9 mouse cellular contexts compared by ENCODE assay signal in genomic region chr1:98350095-98350549, GRCm38 (mm10).
A peak's percentile ranks its signal among the peaks of the same experiment; 100 is the strongest.
DNase-seq lines count a peak whose midpoint lies in the region; ATAC-seq and TF ChIP-seq lines count a peak whose summit lies in the region.
"Had no signal": no experiment of that assay in that cellular context is flagged by ENCODE, and none has a peak within 500 bp of the region (broad histone marks: within the 10 kb centered on the region; RNA-seq: fewer than 3 reads in every experiment).

No protein-coding gene starts in this region.

- DNase-seq in cerebellum, adult 8-10 months: peak; percentile 4
- DNase-seq in cerebellum, adult 11-12 months: no peak
- no peak for DNase-seq in liver, embryonic 14.5 days (ENCODE audit: low read depth in 3 of 3, low spot score in 3 of 3)
- DNase-seq in liver: no peak
- DNase-seq in forebrain, postnatal 0 days: peak; percentile 87
- DNase-seq in lung, postnatal 0 days (ENCODE audit: low spot score): peak; percentile 59

- H3K27ac ChIP-seq in liver, embryonic 14.5 days: no peak overlapping the region
- peak overlapping the region; percentile 2 for H3K27ac ChIP-seq in forebrain, postnatal 0 days (ENCODE audit: low read depth, low read length)
- H3K27ac ChIP-seq in lung, postnatal 0 days (ENCODE audit: low read length): no peak overlapping the region
- H3K27ac ChIP-seq in kidney, embryonic 16.5 days (ENCODE audit: low read length): no peak overlapping the region

- no peak for ATAC-seq in liver, embryonic 14.5 days (ENCODE audit: insufficient read depth)
- peak; percentile 91 for ATAC-seq in forebrain, postnatal 0 days
- no peak for ATAC-seq in lung, postnatal 0 days
- ATAC-seq in megakaryocyte-erythroid progenitor cell, adult 5-6 weeks (replicated peaks; ENCODE audit: low FRiP score, low TSS enrichment, poor library complexity, severe bottlenecking): no peak
- ATAC-seq in kidney, embryonic 16.5 days (ENCODE audit: low FRiP score, low TSS enrichment): no peak

- WGBS in liver, embryonic 14.5 days (ENCODE audit: insufficient replicate concordance): 35% methylated on average over 4 of the region's 4 CpGs
- 15% methylated on average over 4 of the region's 4 CpGs for WGBS in forebrain, postnatal 0 days
- WGBS in lung, postnatal 0 days: 26% methylated on average over 4 of the region's 4 CpGs
- WGBS in kidney, embryonic 16.5 days: 35% methylated on average over 4 of the region's 4 CpGs

- TF ChIP-seq EP300 in liver, embryonic 14.5 days (IDR thresholded peaks at IDR 0.05; ENCODE audit: low read depth): no peak
- TF ChIP-seq EP300 in lung, postnatal 0 days (IDR thresholded peaks at IDR 0.05): no peak

- H3K27me3 ChIP-seq in liver, embryonic 14.5 days (ENCODE audit: control insufficient read depth, insufficient read depth, low read length): no peaks in the 10 kb centered on the region
- H3K27me3 ChIP-seq in forebrain, postnatal 0 days (ENCODE audit: insufficient read depth, low read length): no peaks in the 10 kb centered on the region
- H3K27me3 ChIP-seq in lung, postnatal 0 days (replicated peaks; ENCODE audit: insufficient read depth, low read length): no peaks in the 10 kb centered on the region
- H3K27me3 ChIP-seq in kidney, embryonic 16.5 days (ENCODE audit: insufficient read depth, low read length): no peaks in the 10 kb centered on the region
- H3K27me3 ChIP-seq: CH12.LX had no signal

- H3K9ac ChIP-seq in liver, embryonic 14.5 days (replicated peaks): no peak overlapping the region
- H3K9ac ChIP-seq in forebrain, postnatal 0 days: no peak overlapping the region
- no peak overlapping the region for H3K9ac ChIP-seq in lung, postnatal 0 days (replicated peaks; ENCODE audit: low read depth)
- no peak overlapping the region for H3K9ac ChIP-seq in kidney, embryonic 16.5 days (replicated peaks; ENCODE audit: low read length)

- no peaks in the 10 kb centered on the region for H3K9me3 ChIP-seq in liver, embryonic 14.5 days (ENCODE audit: control insufficient read depth, low read length)
- no peaks in the 10 kb centered on the region for H3K9me3 ChIP-seq in forebrain, postnatal 0 days (ENCODE audit: low read length)
- H3K9me3 ChIP-seq in lung, postnatal 0 days (ENCODE audit: low read length): no peaks in the 10 kb centered on the region
- H3K9me3 ChIP-seq in kidney, embryonic 16.5 days (ENCODE audit: low read length): no peaks in the 10 kb centered on the region

- no peaks in the 10 kb centered on the region for H3K4me1 ChIP-seq in liver, embryonic 14.5 days (replicated peaks; ENCODE audit: control insufficient read depth in 2 of 2, insufficient read depth in 2 of 2, low read length in 1 of 2)
- no peaks in the 10 kb centered on the region for H3K4me1 ChIP-seq in forebrain, postnatal 0 days (ENCODE audit: insufficient read depth)
- H3K4me1 ChIP-seq in lung, postnatal 0 days (ENCODE audit: insufficient read depth, low read depth, low read length): no peaks in the 10 kb centered on the region
- H3K4me1 ChIP-seq in kidney, embryonic 16.5 days (ENCODE audit: insufficient read depth, low read length): no peaks in the 10 kb centered on the region

- peak; percentile 24; the same call in 1 of the 2 replicates for TF ChIP-seq CTCF in liver, embryonic 14.5 days (IDR thresholded peaks at IDR 0.05; ENCODE audit: low read depth)
- TF ChIP-seq CTCF in forebrain, postnatal 0 days (IDR thresholded peaks at IDR 0.05; ENCODE audit: low read depth): peak; percentile 75
- TF ChIP-seq CTCF in lung, postnatal 0 days (IDR thresholded peaks at IDR 0.05): peak; percentile 65

- H3K4me3 ChIP-seq in liver, embryonic 14.5 days (ENCODE audit: insufficient read depth in 1 of 2, low read depth in 2 of 2, low read length in 2 of 2): no peak overlapping the region
- no peak overlapping the region for H3K4me3 ChIP-seq in forebrain, postnatal 0 days (ENCODE audit: low read depth, low read length)
- no peak overlapping the region for H3K4me3 ChIP-seq in lung, postnatal 0 days (ENCODE audit: low read depth, low read length)
- no peak overlapping the region for H3K4me3 ChIP-seq in kidney, embryonic 16.5 days (ENCODE audit: low read length)

- no peak overlapping the region for H3K4me2 ChIP-seq in liver, embryonic 14.5 days (ENCODE audit: low read depth)
- H3K4me2 ChIP-seq in forebrain, postnatal 0 days (ENCODE audit: low read depth): no peak overlapping the region
- H3K4me2 ChIP-seq in lung, postnatal 0 days (replicated peaks; ENCODE audit: low read depth, low read length): no peak overlapping the region
- no peak overlapping the region for H3K4me2 ChIP-seq in kidney, embryonic 16.5 days (replicated peaks; ENCODE audit: low read depth, low read length)

- H3K36me3 ChIP-seq in liver, embryonic 14.5 days (replicated peaks; ENCODE audit: control insufficient read depth, insufficient read depth, low read depth): no peaks in the 10 kb centered on the region
- H3K36me3 ChIP-seq in forebrain, postnatal 0 days (ENCODE audit: insufficient read depth): no peaks in the 10 kb centered on the region
- no peaks in the 10 kb centered on the region for H3K36me3 ChIP-seq in lung, postnatal 0 days (ENCODE audit: insufficient read depth, low read length)
- no peaks in the 10 kb centered on the region for H3K36me3 ChIP-seq in kidney, embryonic 16.5 days (ENCODE audit: insufficient read depth, low read length)

Comparison
In these comparisons a context has a peak if more than half of its experiments do, and no peak if none do; other contexts are left out.
1. DNase-seq: peak in cerebellum, adult 8-10 months (single experiment), forebrain, postnatal 0 days (single experiment) and lung, postnatal 0 days (single experiment); none in cerebellum, adult 11-12 months (single experiment), liver, embryonic 14.5 days (0 of 3) and liver (single experiment).
2. CTCF ChIP-seq: peak in every context shown above with its lines; median percentile 75 in forebrain, postnatal 0 days; 65 in lung, postnatal 0 days; 24 in liver, embryonic 14.5 days.